Mouse (Mus musculus) left cerebral cortex, postnatal 36 days (tissue): ENCODE measurements around the gene 4933430I17Rik. TPM values are rescaled to one million over a fixed set of nuclear protein-coding genes. Genes with fewer than 3 reads are reported as not detected.
"Not testable (repeated sequence)": the region's sequence is repeated elsewhere in the genome, so short reads cannot be mapped to it uniquely, and the experiment has no call there.

ENCODE experiments used
- DNase-seq, 2 experiments: peaks; one replicate each; pipeline ENCODE4 v3.0.0; 2021 to 2022; ENCODE audit warnings: low spot score in 2 of 2, mixed read lengths in 1 of 2
- intact Hi-C: fragments of 180-260 bp; cut with DNase I; formaldehyde crosslinking; loops from one replicate; pipeline ENCODE4 v1.15.1; 2025
- total RNA-seq, 2 experiments: library from RNA; stranded (reverse); gene quantifications; 2 replicates each; pipeline ENCODE4 v1.2.3; 2021

4933430I17Rik gene
- total RNA-seq, 2 experiments from 2014 or later: 0.29 to 0.47 TPM

DNA sequence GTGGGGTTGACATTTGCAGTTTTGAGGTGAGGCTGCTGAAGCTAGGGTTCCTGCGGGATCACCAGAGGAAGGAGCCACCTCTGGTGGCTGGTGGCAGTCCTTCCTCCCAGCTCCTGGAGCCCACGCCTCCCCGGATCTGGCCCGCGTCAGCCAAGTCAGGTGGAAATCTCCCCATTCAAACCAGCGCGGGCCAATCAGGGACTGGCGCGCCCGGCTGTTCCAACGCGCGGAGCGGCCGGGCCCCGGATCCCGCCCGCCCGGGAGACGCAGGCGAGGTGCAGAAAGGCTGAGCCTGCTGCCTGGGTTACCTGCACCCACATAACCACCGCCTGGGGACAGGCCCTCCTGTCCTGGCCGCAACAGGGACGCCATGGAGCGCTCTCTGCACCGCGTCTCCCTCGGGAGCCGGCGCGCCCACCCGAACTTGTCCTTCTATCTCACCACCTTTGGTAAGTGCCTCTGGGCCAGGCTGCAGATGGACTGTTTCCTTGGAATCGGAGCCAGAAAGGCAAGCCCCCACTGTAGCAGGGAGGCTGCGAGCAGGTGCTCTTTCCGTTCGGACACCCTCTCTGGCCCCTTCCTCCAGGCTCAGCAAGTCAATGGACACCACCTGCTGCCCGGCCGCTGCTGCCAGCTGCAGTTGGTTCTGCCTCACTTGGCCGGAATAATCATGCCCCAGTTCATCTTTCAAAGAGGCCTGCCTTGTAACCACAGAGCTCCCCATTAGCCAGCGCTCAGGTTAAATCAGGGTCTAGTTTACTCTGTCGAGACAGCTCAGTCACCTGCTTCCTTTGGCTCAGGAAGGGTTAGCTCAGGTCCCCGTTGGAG is 58.3 kb downstream of the 4933430I17Rik start:
- DNase-seq: peak; percentile 26 to 47
- intact Hi-C loops: no loop called here

- intact Hi-C loops: no loop called here
- no peak for DNase-seq
These were observed 61.9 kb downstream of the 4933430I17Rik start for GRCm38 (mm10) chr4:62587067-62587466.

GRCm38 (mm10) chr4:62590878-62591277 is 65.7 kb downstream of the 4933430I17Rik start:
- intact Hi-C loops: no loop called here

DNA sequence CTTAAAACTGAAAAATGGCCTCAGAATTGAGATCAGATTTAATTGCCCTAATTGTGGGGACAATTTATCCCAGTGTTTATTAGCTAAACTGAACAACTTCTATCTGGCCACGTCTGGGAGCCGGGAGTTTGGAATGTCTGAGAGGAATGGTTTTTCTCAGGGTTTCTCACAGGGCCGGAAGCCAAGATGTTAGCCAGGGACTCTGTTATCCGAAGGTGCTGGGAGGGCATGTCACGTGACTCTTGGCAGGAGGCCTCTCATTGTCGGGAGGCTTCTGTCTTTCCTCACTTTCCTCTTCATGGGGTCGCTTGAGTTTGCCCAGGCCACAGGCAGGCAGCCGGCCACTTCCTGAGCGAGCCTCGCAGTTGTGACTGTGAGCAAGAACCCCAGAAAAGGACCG is 66.2 kb downstream of the 4933430I17Rik start:
- intact Hi-C loops: no loop called here
- no peak for DNase-seq

More at GRCm38 (mm10) chr4:62590878-62591277, 65.7 kb downstream of the 4933430I17Rik start:
- no peak for DNase-seq

- DNase-seq, intact Hi-C loops: not testable (repeated sequence)
These were observed 68.5 kb downstream of the 4933430I17Rik start for GRCm38 (mm10) chr4:62593546-62594240.

DNA sequence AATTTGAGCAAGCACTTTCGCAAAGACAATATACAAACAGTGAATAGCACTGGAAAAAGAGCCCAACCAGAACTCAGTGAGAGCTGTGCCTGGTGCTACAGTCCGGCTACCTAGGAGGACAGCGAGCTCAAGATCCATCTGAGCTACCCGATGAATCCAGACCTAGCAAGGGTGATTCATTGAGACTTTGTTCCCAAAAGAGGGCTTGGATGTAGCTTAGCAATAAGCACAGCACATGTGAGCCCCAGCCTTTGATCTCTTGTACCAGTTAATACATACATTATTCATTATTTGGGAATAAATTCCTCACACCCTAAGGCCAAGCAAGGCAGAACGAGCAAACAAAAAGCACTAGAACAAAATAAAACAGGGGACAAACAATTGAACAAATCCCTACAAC is 69.3 kb downstream of the 4933430I17Rik start:
- DNase-seq: no peak
- intact Hi-C loops: no loop called here

DNA sequence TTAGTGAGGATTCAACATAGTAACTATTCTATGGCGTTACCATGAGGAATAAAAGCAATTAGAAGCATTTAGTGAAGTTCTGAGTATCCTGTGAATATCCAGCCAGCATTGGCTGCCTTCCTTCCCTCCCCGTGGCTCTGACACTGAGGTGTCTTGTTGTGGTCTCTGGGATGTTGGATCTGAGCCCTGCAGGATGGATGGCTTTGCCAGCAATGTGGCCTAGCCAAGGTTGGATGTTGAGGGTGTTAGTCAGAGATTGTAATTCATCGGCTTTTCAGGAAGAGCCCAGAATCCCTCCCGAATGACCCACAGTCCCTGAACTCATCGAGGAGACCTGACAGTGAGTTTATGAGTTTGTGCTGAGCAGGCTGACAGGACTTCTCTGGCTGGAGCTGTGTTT is 70.9 kb downstream of the 4933430I17Rik start:
- intact Hi-C loops: no loop called here
- DNase-seq: no peak

Other genes starting within 250 kb of the 4933430I17Rik start
- 10 to 100 TPM; 34.5 to 38.9 TPM for gene Fkbp15, start 164.8 kb upstream of the 4933430I17Rik start, total RNA-seq
- gene Slc31a1, start 164.6 kb upstream of the 4933430I17Rik start, total RNA-seq: 10 to 100 TPM; 14.2 to 15.2 TPM
- 10 to 100 TPM; 44.0 to 44.1 TPM for gene Cdc26, start 116.7 kb upstream of the 4933430I17Rik start, total RNA-seq
- gene Prpf4, start 116.6 kb upstream of the 4933430I17Rik start, total RNA-seq: 10 to 100 TPM; 12.1 to 12.4 TPM
- not detected for gene Rnf183, start 90.1 kb upstream of the 4933430I17Rik start, total RNA-seq
- gene Wdr31, start 54.5 kb upstream of the 4933430I17Rik start, total RNA-seq: 1 to 10 TPM; 7.8 to 8.9 TPM
- gene Bspry, start 45.3 kb upstream of the 4933430I17Rik start, total RNA-seq: under 1 TPM; 0.27 to 0.54 TPM
- 10 to 100 TPM in 1 of 2 experiments, 1 to 10 TPM in 1; 9.8 to 10.4 TPM for gene Hdhd3, start 21.9 kb upstream of the 4933430I17Rik start, total RNA-seq
- gene Alad, start 5.5 kb upstream of the 4933430I17Rik start, total RNA-seq: 10 to 100 TPM; 28.0 to 28.4 TPM
- 10 to 100 TPM; 22.5 to 23.1 TPM for gene Pole3, start 301 bp upstream of the 4933430I17Rik start, total RNA-seq
- 10 to 100 TPM; 28.2 to 32.3 TPM for gene Rgs3, start 34.5 kb downstream of the 4933430I17Rik start, total RNA-seq